Comparison of ENCODE assay signal across 19 mouse cellular contexts in the genomic region with DNA sequence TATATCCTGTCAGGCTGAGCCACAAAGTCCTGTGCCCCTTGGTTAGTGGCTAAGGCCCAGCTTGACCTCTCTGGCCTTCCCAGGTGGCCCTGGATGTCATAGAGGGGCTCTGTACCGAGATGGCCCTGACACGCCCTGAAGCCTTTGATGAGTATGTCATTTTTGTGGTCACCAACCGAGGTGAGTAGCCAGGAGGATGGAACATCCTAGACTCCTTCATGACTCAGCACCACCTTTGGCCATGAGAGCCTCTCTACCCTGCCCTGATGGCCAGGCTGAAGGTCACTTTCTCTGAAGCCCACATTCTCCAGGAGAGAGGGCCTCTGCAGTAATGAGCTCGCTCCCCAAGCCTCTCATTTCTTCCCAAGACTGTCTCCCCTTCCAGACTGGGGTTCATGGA. TPM values are rescaled to one million over a fixed set of nuclear protein-coding genes. Genes with fewer than 3 reads are reported as not detected.
DNase-seq lines count a peak whose midpoint lies in the region.
"Had no signal": no experiment of that assay in that cellular context is flagged by ENCODE, and none has a peak within 500 bp of the region (broad histone marks: within the 10 kb centered on the region; RNA-seq: fewer than 3 reads in every experiment).

No protein-coding gene starts in this region.

- DNase-seq in adrenal gland, adult (ENCODE audit: inconsistent age in 2 of 2, low spot score in 1 of 2): peak; percentile 54 to 65
- no peak for DNase-seq in adrenal gland, postnatal 4 days (ENCODE audit: low spot score in 2 of 2)
- peak; percentile 27 for DNase-seq in kidney, adult 11 months
- DNase-seq in kidney, adult 18-20 months: no peak
- peak; percentile 42 for DNase-seq in kidney, adult 9 months
- DNase-seq in kidney, postnatal 14 days: no peak
- DNase-seq in 3T3-L1 (ENCODE audit: low read depth, low spot score): peak; percentile 27
- DNase-seq in layer of hippocampus, postnatal 14 days (ENCODE audit: low spot score in 2 of 2): no peak
- DNase-seq: adrenal gland, postnatal 10 days; B cell, adult 2 months; cerebellum, adult 18-20 months; cerebellum, adult 9-10 months; cerebellum, postnatal 14 days; gastrocnemius, postnatal 10 days; gastrocnemius, postnatal 36 days; heart, adult 2 months; heart, postnatal 14 days; heart, postnatal 4 days had no signal

RNA-seq across cellular contexts. Expression of a gene that starts 17.9 kb away (rescaled TPM):
- 10 to 100 TPM; 85.6 to 86.2 TPM for total RNA-seq in adrenal gland, postnatal 4 days (2021)
- 10 to 100 TPM; 44.7 to 46.2 TPM for total RNA-seq in layer of hippocampus, postnatal 14 days (2021)

RNA-seq across cellular contexts. Expression of a gene that starts 49.2 kb away (rescaled TPM):
- total RNA-seq in adrenal gland, postnatal 4 days (2021): 1 to 10 TPM in 1 of 2 experiments, under 1 TPM in 1; 0.62 to 1.1 TPM
- total RNA-seq in layer of hippocampus, postnatal 14 days (2021): under 1 TPM; 0.12 to 0.19 TPM
- total RNA-seq: gastrocnemius, postnatal 36 days; granulocyte monocyte progenitor cell, adult 5-6 weeks had no signal

Comparison
In these comparisons a context has a peak if more than half of its experiments do, and no peak if none do; other contexts are left out.
1. DNase-seq: peak in adrenal gland, adult (2 of 2), kidney, adult 11 months (single experiment), kidney, adult 9 months (single experiment) and 3T3-L1 (single experiment); none in adrenal gland, postnatal 4 days (0 of 2), kidney, adult 18-20 months (single experiment), kidney, postnatal 14 days (single experiment) and layer of hippocampus, postnatal 14 days (0 of 2).